Mouse (Mus musculus): ENCODE results near the gene B4gat1. TPM values are rescaled to one million over a fixed set of nuclear protein-coding genes. Genes with fewer than 3 reads are reported as not detected.

The B4gat1 gene
- polyA plus RNA-seq, 1 experiment from 2014 or later, result 45.1 TPM

Other genes starting within 250 kb of the B4gat1 start
- 60.3 and 63.0 TPM in 2 replicates for gene Rbm4, start 244.9 kb upstream of the B4gat1 start, polyA plus RNA-seq (2015; fragmentation: Nextera tagmentation; extraction: Ambion mirVana)
- 31.2 and 31.5 TPM in 2 replicates for gene Gm21992, start 227.2 kb upstream of the B4gat1 start, polyA plus RNA-seq (2015; fragmentation: Nextera tagmentation; extraction: Ambion mirVana)
- 70.3 and 70.7 TPM in 2 replicates for gene Rbm14, start 227.2 kb upstream of the B4gat1 start, polyA plus RNA-seq (2015; fragmentation: Nextera tagmentation; extraction: Ambion mirVana)
- gene Ccs, start 199.5 kb upstream of the B4gat1 start, polyA plus RNA-seq (2015; fragmentation: Nextera tagmentation; extraction: Ambion mirVana), result 63.7 and 63.9 TPM in 2 replicates
- gene Ccdc87, start 199.5 kb upstream of the B4gat1 start, polyA plus RNA-seq (2015; fragmentation: Nextera tagmentation; extraction: Ambion mirVana), result 0.16 TPM in 1 of 2 replicates, not detected in the other
- 48.6 and 49.4 TPM in 2 replicates for gene Ctsf, start 183.7 kb upstream of the B4gat1 start, polyA plus RNA-seq (2015; fragmentation: Nextera tagmentation; extraction: Ambion mirVana)
- 9.5 and 14.1 TPM in 2 replicates for gene Actn3, start 160.9 kb upstream of the B4gat1 start, polyA plus RNA-seq (2015; fragmentation: Nextera tagmentation; extraction: Ambion mirVana)
- 9.9 and 11.4 TPM in 2 replicates for gene Zdhhc24, start 160.2 kb upstream of the B4gat1 start, polyA plus RNA-seq (2015; fragmentation: Nextera tagmentation; extraction: Ambion mirVana)
- gene Bbs1, start 132.2 kb upstream of the B4gat1 start, polyA plus RNA-seq (2015; fragmentation: Nextera tagmentation; extraction: Ambion mirVana), result 3.0 and 3.3 TPM in 2 replicates
- gene Dpp3, start 110.5 kb upstream of the B4gat1 start, polyA plus RNA-seq (2015; fragmentation: Nextera tagmentation; extraction: Ambion mirVana), result 127 and 135 TPM in 2 replicates
- 2.6 and 4.0 TPM in 2 replicates for gene Peli3, start 95.7 kb upstream of the B4gat1 start, polyA plus RNA-seq (2015; fragmentation: Nextera tagmentation; extraction: Ambion mirVana)
- 80.5 and 83.4 TPM in 2 replicates for gene Mrpl11, start 76.7 kb upstream of the B4gat1 start, polyA plus RNA-seq (2015; fragmentation: Nextera tagmentation; extraction: Ambion mirVana)
- gene Npas4, start 48.5 kb upstream of the B4gat1 start, polyA plus RNA-seq (2015; fragmentation: Nextera tagmentation; extraction: Ambion mirVana), result not detected in 2 replicates
- gene Slc29a2, start 15.0 kb upstream of the B4gat1 start, polyA plus RNA-seq (2015; fragmentation: Nextera tagmentation; extraction: Ambion mirVana), result 4.4 and 5.2 TPM in 2 replicates
- gene AC124502.3, start 65 bp downstream of the B4gat1 start, polyA plus RNA-seq (2015; fragmentation: Nextera tagmentation; extraction: Ambion mirVana), result 2.5 and 3.0 TPM in 2 replicates
- 41.6 and 42.4 TPM in 2 replicates for gene Brms1, start 2.5 kb downstream of the B4gat1 start, polyA plus RNA-seq (2015; fragmentation: Nextera tagmentation; extraction: Ambion mirVana)
- gene Rin1, start 11.7 kb downstream of the B4gat1 start, polyA plus RNA-seq (2015; fragmentation: Nextera tagmentation; extraction: Ambion mirVana), result 2.6 and 3.2 TPM in 2 replicates
- 95.9 and 117 TPM in 2 replicates for gene Cd248, start 29.3 kb downstream of the B4gat1 start, polyA plus RNA-seq (2015; fragmentation: Nextera tagmentation; extraction: Ambion mirVana)
- 1.0 and 2.2 TPM in 2 replicates for gene Tmem151a, start 46.7 kb downstream of the B4gat1 start, polyA plus RNA-seq (2015; fragmentation: Nextera tagmentation; extraction: Ambion mirVana)
- gene Yif1a, start 49.7 kb downstream of the B4gat1 start, polyA plus RNA-seq (2015; fragmentation: Nextera tagmentation; extraction: Ambion mirVana), result 126 and 140 TPM in 2 replicates
- gene Cnih2, start 59.7 kb downstream of the B4gat1 start, polyA plus RNA-seq (2015; fragmentation: Nextera tagmentation; extraction: Ambion mirVana), result 17.6 and 26.3 TPM in 2 replicates
- gene Rab1b, start 68.2 kb downstream of the B4gat1 start, polyA plus RNA-seq (2015; fragmentation: Nextera tagmentation; extraction: Ambion mirVana), result 239 and 270 TPM in 2 replicates
- 13.0 and 16.9 TPM in 2 replicates for gene Klc2, start 79.7 kb downstream of the B4gat1 start, polyA plus RNA-seq (2015; fragmentation: Nextera tagmentation; extraction: Ambion mirVana)
- gene Pacs1, start 234.3 kb downstream of the B4gat1 start, polyA plus RNA-seq (2015; fragmentation: Nextera tagmentation; extraction: Ambion mirVana), result 19.9 and 23.7 TPM in 2 replicates